Comparison of ENCODE assay signal across 25 mouse cellular contexts in the genomic region with DNA sequence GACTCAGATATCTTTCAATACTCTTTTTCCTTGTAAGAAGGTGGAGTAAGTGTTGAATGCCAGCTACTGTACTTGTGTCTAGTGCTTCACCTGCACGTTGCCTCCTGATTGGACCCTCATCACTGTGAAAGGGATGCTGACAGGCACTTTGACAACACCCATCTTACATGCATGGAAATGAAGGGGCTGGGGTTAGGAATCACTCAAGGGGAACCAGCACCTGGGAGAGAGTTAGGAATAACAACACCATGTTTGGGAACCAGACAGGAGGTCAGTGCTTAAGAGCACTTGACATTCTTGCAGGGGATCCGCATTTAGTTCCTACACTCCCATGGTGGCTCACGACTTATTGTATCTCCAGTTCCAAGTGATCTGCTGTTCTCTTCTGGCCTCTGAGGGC.
"Had no signal": no experiment of that assay in that cellular context is flagged by ENCODE, and none has a peak within 500 bp of the region (broad histone marks: within the 10 kb centered on the region; RNA-seq: fewer than 3 reads in every experiment).

No protein-coding gene starts in this region.

- H3K9me3 ChIP-seq: kidney, embryonic 15.5 days; liver, embryonic 12.5 days; liver, embryonic 15.5 days; lung, embryonic 15.5 days; megakaryocyte, embryonic 14.5 days; midbrain, embryonic 13.5 days; neural tube, embryonic 13.5 days; stomach, embryonic 15.5 days had no signal

- DNase-seq: kidney, postnatal 10 days; kidney, postnatal 36 days; layer of hippocampus, postnatal 36 days; left cerebral cortex, postnatal 4 days; liver; lung, adult 18-20 months; lung, postnatal 10 days; lung, postnatal 36 days; retina, postnatal 1 day; right cerebral cortex, postnatal 25 days; spleen, adult 18-20 months; thymus, postnatal 25 days had no signal

- H3K27ac ChIP-seq: kidney, embryonic 15.5 days; left cerebral cortex, adult 2 months; limb, embryonic 13.5 days; liver, embryonic 12.5 days; liver, embryonic 15.5 days; lung, embryonic 15.5 days; midbrain, embryonic 10.5 days; midbrain, embryonic 13.5 days; neural tube, embryonic 13.5 days; stomach, embryonic 15.5 days had no signal

- H3K9ac ChIP-seq: kidney, embryonic 15.5 days; limb, embryonic 13.5 days; liver, embryonic 12.5 days; liver, embryonic 15.5 days; lung, embryonic 15.5 days; midbrain, embryonic 13.5 days; neural tube, embryonic 13.5 days; stomach, embryonic 15.5 days had no signal

- H3K36me3 ChIP-seq: kidney, embryonic 15.5 days; liver, embryonic 12.5 days; liver, embryonic 15.5 days; lung, embryonic 15.5 days; midbrain, embryonic 10.5 days; midbrain, embryonic 13.5 days; neural tube, embryonic 13.5 days; stomach, embryonic 15.5 days had no signal

- H3K4me1 ChIP-seq: neural tube, embryonic 13.5 days had no signal

- H3K4me2 ChIP-seq: kidney, embryonic 15.5 days; limb, embryonic 13.5 days; liver, embryonic 12.5 days; liver, embryonic 15.5 days; lung, embryonic 15.5 days; midbrain, embryonic 13.5 days; neural tube, embryonic 13.5 days; stomach, embryonic 15.5 days had no signal

- ATAC-seq: liver, embryonic 12.5 days; midbrain, embryonic 13.5 days; midbrain, embryonic 16.5 days had no signal

- H3K4me3 ChIP-seq: kidney, embryonic 15.5 days; left cerebral cortex, adult 2 months; limb, embryonic 13.5 days; liver, embryonic 12.5 days; liver, embryonic 15.5 days; lung, embryonic 15.5 days; megakaryocyte, embryonic 14.5 days; midbrain, embryonic 10.5 days; midbrain, embryonic 13.5 days; myocyte; neural tube, embryonic 13.5 days; stomach, embryonic 15.5 days had no signal

- H3K27me3 ChIP-seq: kidney, embryonic 15.5 days; limb, embryonic 13.5 days; liver, embryonic 12.5 days; lung, embryonic 15.5 days; midbrain, embryonic 13.5 days; neural tube, embryonic 13.5 days; stomach, embryonic 15.5 days had no signal
